Mouse (Mus musculus): ENCODE data around the gene Eif3j1. TPM values are rescaled to one million over a fixed set of nuclear protein-coding genes. Genes with fewer than 3 reads are reported as not detected.
"Not testable (repeated sequence)": the region's sequence is repeated elsewhere in the genome, so short reads cannot be mapped to it uniquely, and the experiment has no call there.

The Eif3j1 gene
- polyA plus RNA-seq, 1 experiment from 2014 or later = 12.9 TPM

GRCm38 (mm10) chr2:122066241-122066640 lies 37.9 kb downstream of the Eif3j1 start:
- Histone ChIP-seq H3K4me3 (ENCODE audit: low read depth, low read length) (no peak overlapping the region), H3K9me3 (ENCODE audit: low read depth, low read length) (no peaks in the 10 kb centered on the region), H3K27me3 (ENCODE audit: insufficient read depth, low read length) (no peaks in the 10 kb centered on the region), H3K9ac (no peak overlapping the region), H3K36me3 (ENCODE audit: insufficient read depth) (peaks cover 54% of the 10 kb centered on the region), H3K4me1 (ENCODE audit: insufficient read depth) (no peaks in the 10 kb centered on the region), H3K27ac (ENCODE audit: low read depth) (no peak overlapping the region), H3K4me2 (no peak overlapping the region)
- no peak for ATAC-seq (ENCODE audit: insufficient read depth)
- 73% methylated on average over 8 of the region's 8 CpGs for WGBS
- DNase-seq = no peak
- TF ChIP-seq CTCF (IDR thresholded peaks at IDR 0.05; ENCODE audit: low read depth) = no peak

DNA sequence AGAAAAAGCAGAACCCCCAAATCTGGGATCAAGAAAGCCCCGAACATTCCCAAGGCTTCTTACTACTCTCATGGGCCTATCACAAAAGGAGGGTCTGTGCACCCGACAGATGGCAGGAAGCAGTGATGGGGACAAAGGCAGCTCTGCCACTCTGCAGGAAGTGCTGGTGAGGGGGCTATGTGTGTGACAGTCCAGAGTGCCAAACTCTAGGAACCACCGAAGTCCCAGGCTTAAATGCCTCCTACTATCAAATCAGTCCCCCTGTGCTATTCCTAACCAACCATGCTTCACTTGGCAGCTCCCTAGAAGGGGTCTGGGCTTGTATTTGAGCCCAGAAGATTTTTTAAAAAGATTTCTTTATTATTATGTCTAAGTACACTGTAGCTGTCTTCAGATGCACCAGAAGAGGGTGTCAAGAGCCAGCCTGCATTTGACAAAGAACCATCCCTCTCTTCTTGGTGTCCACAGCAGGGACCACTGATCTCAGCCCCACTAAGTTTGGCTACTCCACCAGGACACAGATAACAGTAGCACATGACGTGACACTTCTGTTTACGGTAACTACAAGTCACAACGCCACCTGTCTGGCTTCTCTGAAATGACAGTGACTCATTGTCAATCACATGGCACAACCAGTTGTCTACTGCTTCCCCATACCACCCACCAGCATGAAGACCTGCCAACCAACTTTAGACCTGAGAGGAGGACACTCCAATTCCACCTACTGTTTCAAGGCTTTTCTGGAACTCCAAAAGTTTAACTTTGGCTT lies 41.0 kb downstream of the Eif3j1 start:
- Histone ChIP-seq H3K27me3 (ENCODE audit: insufficient read depth, low read length) (no peaks in the 10 kb centered on the region), H3K4me3 (ENCODE audit: low read depth, low read length) (no peak overlapping the region), H3K36me3 (ENCODE audit: insufficient read depth) (peaks cover 50% of the 10 kb centered on the region), H3K9me3 (ENCODE audit: low read depth, low read length) (no peaks in the 10 kb centered on the region), H3K4me1 (ENCODE audit: insufficient read depth) (no peaks in the 10 kb centered on the region), H3K27ac (ENCODE audit: low read depth) (no peak overlapping the region), H3K9ac (no peak overlapping the region), H3K4me2 (no peak overlapping the region)
- 78% methylated on average over 6 of the region's 6 CpGs for WGBS
- TF ChIP-seq CTCF (IDR thresholded peaks at IDR 0.05; ENCODE audit: low read depth) = no peak; the same call in 1 of the 2 replicates
- ATAC-seq (ENCODE audit: insufficient read depth) = no peak
- DNase-seq = no peak

- no peaks in the 10 kb centered on the region for H3K4me1 ChIP-seq (ENCODE audit: insufficient read depth)
- H3K36me3 ChIP-seq (ENCODE audit: insufficient read depth) = peaks cover 49% of the 10 kb centered on the region
- no peaks in the 10 kb centered on the region for H3K9me3 ChIP-seq (ENCODE audit: low read depth, low read length)
- 41% methylated on average over 5 of the region's 5 CpGs for whole genome bisulfite sequencing
- no peak overlapping the region for H3K9ac ChIP-seq
- H3K4me2 ChIP-seq = no peak overlapping the region
- H3K27ac ChIP-seq (ENCODE audit: low read depth) = no peak overlapping the region
- TF ChIP-seq CTCF (IDR thresholded peaks at IDR 0.05; ENCODE audit: low read depth) = peak; percentile 81
- H3K27me3 ChIP-seq (ENCODE audit: insufficient read depth, low read length) = no peaks in the 10 kb centered on the region
- ATAC-seq (ENCODE audit: insufficient read depth) (0 out of 2 replicates have a peak, but pooled peaks have one; percentile 41), DNase-seq (peak; percentile 81)
- H3K4me3 ChIP-seq (ENCODE audit: low read depth, low read length) = no peak overlapping the region
These were observed 41.6 kb downstream of the Eif3j1 start for GRCm38 (mm10) chr2:122069922-122070321.

- H3K27me3 ChIP-seq (ENCODE audit: insufficient read depth, low read length) = no peaks in the 10 kb centered on the region
- ATAC-seq (ENCODE audit: insufficient read depth) (peak; percentile 47), DNase-seq (peak; percentile 79)
- TF ChIP-seq CTCF (IDR thresholded peaks at IDR 0.05; ENCODE audit: low read depth) = no peak
- no peak overlapping the region for H3K9ac ChIP-seq
- 25% methylated on average over 7 of the region's 7 CpGs for WGBS
- H3K27ac ChIP-seq (ENCODE audit: low read depth) = no peak overlapping the region
- H3K9me3 ChIP-seq (ENCODE audit: low read depth, low read length) = no peaks in the 10 kb centered on the region
- H3K4me1 ChIP-seq (ENCODE audit: insufficient read depth) = no peaks in the 10 kb centered on the region
- no peak overlapping the region for H3K4me2 ChIP-seq
- peaks cover 46% of the 10 kb centered on the region for H3K36me3 ChIP-seq (ENCODE audit: insufficient read depth)
- no peak overlapping the region for H3K4me3 ChIP-seq (ENCODE audit: low read depth, low read length)
These were observed 53.5 kb downstream of the Eif3j1 start for GRCm38 (mm10) chr2:122081728-122082456.

- Histone ChIP-seq H3K9ac (no peak overlapping the region), H3K9me3 (ENCODE audit: low read depth, low read length) (no peaks in the 10 kb centered on the region), H3K4me1 (ENCODE audit: insufficient read depth) (no peaks in the 10 kb centered on the region), H3K27ac (ENCODE audit: low read depth) (no peak overlapping the region), H3K4me3 (ENCODE audit: low read depth, low read length) (no peak overlapping the region), H3K4me2 (no peak overlapping the region), H3K27me3 (ENCODE audit: insufficient read depth, low read length) (no peaks in the 10 kb centered on the region), H3K36me3 (ENCODE audit: insufficient read depth) (peaks cover 58% of the 10 kb centered on the region)
- 57% methylated on average over 4 of the region's 4 CpGs for WGBS
- ATAC-seq (ENCODE audit: insufficient read depth) = no peak
- no peak for TF ChIP-seq CTCF (IDR thresholded peaks at IDR 0.05; ENCODE audit: low read depth)
- peak; percentile 71 for DNase-seq
These were observed 58.1 kb downstream of the Eif3j1 start for GRCm38 (mm10) chr2:122086446-122086845.

DNA sequence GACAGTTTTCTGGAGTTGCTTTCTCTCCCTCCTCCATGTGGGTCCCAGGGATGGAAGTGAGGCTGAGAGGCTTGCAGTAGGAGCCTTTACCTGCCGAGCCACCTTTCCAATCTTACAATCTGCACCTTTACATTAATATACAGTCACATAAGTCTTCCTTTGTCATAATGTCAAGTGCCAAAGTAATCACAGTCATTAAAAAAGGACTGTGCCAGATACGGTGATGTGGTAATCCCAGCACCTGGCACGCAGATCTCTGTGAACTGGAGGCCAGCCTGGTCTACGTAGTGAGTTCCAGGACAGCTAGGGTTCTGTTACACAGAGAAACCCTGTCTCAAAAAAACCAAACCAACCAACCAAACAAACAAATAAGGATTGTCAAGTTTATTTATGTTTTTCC lies 65.5 kb downstream of the Eif3j1 start:
- H3K9me3 ChIP-seq (ENCODE audit: low read depth, low read length) = no peaks in the 10 kb centered on the region
- DNase-seq (no peak), ATAC-seq (ENCODE audit: insufficient read depth) (no peak)
- H3K27ac ChIP-seq (ENCODE audit: low read depth) = no peak overlapping the region
- no peak overlapping the region for H3K4me3 ChIP-seq (ENCODE audit: low read depth, low read length)
- peaks cover 83% of the 10 kb centered on the region for H3K36me3 ChIP-seq (ENCODE audit: insufficient read depth)
- H3K9ac ChIP-seq = no peak overlapping the region
- no peaks in the 10 kb centered on the region for H3K4me1 ChIP-seq (ENCODE audit: insufficient read depth)
- no peaks in the 10 kb centered on the region for H3K27me3 ChIP-seq (ENCODE audit: insufficient read depth, low read length)
- WGBS = 84% methylated on average over 4 of the region's 4 CpGs
- no peak for TF ChIP-seq CTCF (IDR thresholded peaks at IDR 0.05; ENCODE audit: low read depth)
- H3K4me2 ChIP-seq = no peak overlapping the region

- not testable (repeated sequence) for H3K27me3 ChIP-seq (ENCODE audit: insufficient read depth, low read length); DNase-seq; H3K9ac ChIP-seq; H3K9me3 ChIP-seq (ENCODE audit: low read depth, low read length); H3K4me2 ChIP-seq; ATAC-seq (ENCODE audit: insufficient read depth); H3K4me3 ChIP-seq (ENCODE audit: low read depth, low read length); H3K4me1 ChIP-seq (ENCODE audit: insufficient read depth); H3K27ac ChIP-seq (ENCODE audit: low read depth)
- 67% methylated on average over 5 of the region's 5 CpGs for WGBS
- H3K36me3 ChIP-seq (ENCODE audit: insufficient read depth) = peaks cover 91% of the 10 kb centered on the region
These were observed 69.3 kb downstream of the Eif3j1 start for GRCm38 (mm10) chr2:122097686-122098085.

All from lung, embryonic 14.5 days (tissue).